ENCODE assay signal across 13 mouse cellular contexts in genomic region chr2:13530639-13531038, GRCm38 (mm10).
A peak's percentile ranks its signal among the peaks of the same experiment; 100 is the strongest.
DNase-seq lines count a peak whose midpoint lies in the region.
"Had no signal": no experiment of that assay in that cellular context is flagged by ENCODE, and none has a peak within 500 bp of the region (broad histone marks: within the 10 kb centered on the region; RNA-seq: fewer than 3 reads in every experiment).

No protein-coding gene starts in this region.

- peak; percentile 58 for DNase-seq in heart, adult 11 months
- DNase-seq in heart, adult 9 months (ENCODE audit: low spot score in 2 of 2) = no peak
- DNase-seq: adrenal gland, adult 2 months; adrenal gland, adult 8-10 months; adrenal gland, postnatal 10 days; adrenal gland, postnatal 14 days; adrenal gland, postnatal 25 days; adrenal gland, postnatal 36 days; B cell, adult 2 months; cerebellum, adult 11 months; cerebellum, adult 11-12 months; cerebellum, adult 18-20 months; cerebellum, adult 2 months had no signal
